Mouse (Mus musculus): ENCODE data around the gene Styk1. TPM values are rescaled to one million over a fixed set of nuclear protein-coding genes. Genes with fewer than 3 reads are reported as not detected.

The Styk1 gene
- polyA plus RNA-seq, 1 experiment from 2014 or later, result 0.51 TPM

GRCm38 (mm10) chr6:131276659-131277058 is 76.7 kb downstream of the Styk1 start:
- no peak for TF ChIP-seq CTCF (IDR thresholded peaks at IDR 0.05)
- no peak for TF ChIP-seq EP300 (IDR thresholded peaks at IDR 0.05)
- 77% methylated on average over 4 of the region's 4 CpGs for WGBS

GRCm38 (mm10) chr6:131272311-131272710 is 81.1 kb downstream of the Styk1 start:
- WGBS, result 88% methylated on average over 1 of the region's 1 CpGs
- no peaks in the 10 kb centered on the region for H3K4me1 ChIP-seq (ENCODE audit: insufficient read depth, low read depth, low read length)
- no peak overlapping the region for H3K9ac ChIP-seq (replicated peaks; ENCODE audit: low read depth)
- no peak overlapping the region for H3K4me3 ChIP-seq (ENCODE audit: low read depth, low read length)
- no peak overlapping the region for H3K27ac ChIP-seq (ENCODE audit: low read length)
- ATAC-seq (no peak), DNase-seq (ENCODE audit: low spot score) (peak; percentile 13)
- TF ChIP-seq EP300 (IDR thresholded peaks at IDR 0.05), result no peak
- TF ChIP-seq CTCF (IDR thresholded peaks at IDR 0.05), result no peak
- H3K27me3 ChIP-seq (replicated peaks; ENCODE audit: insufficient read depth, low read length), result no peaks in the 10 kb centered on the region
- no peaks in the 10 kb centered on the region for H3K36me3 ChIP-seq (ENCODE audit: insufficient read depth, low read length)
- H3K9me3 ChIP-seq (ENCODE audit: low read length), result no peaks in the 10 kb centered on the region
- H3K4me2 ChIP-seq (replicated peaks; ENCODE audit: low read depth, low read length), result no peak overlapping the region

More at GRCm38 (mm10) chr6:131276659-131277058, 76.7 kb downstream of the Styk1 start:
- DNase-seq (ENCODE audit: low spot score) (no peak), ATAC-seq (no peak)
- Histone ChIP-seq H3K4me3 (ENCODE audit: low read depth, low read length) (no peak overlapping the region), H3K9ac (replicated peaks; ENCODE audit: low read depth) (no peak overlapping the region), H3K36me3 (ENCODE audit: insufficient read depth, low read length) (no peaks in the 10 kb centered on the region), H3K4me1 (ENCODE audit: insufficient read depth, low read depth, low read length) (no peaks in the 10 kb centered on the region), H3K27me3 (replicated peaks; ENCODE audit: insufficient read depth, low read length) (no peaks in the 10 kb centered on the region), H3K27ac (ENCODE audit: low read length) (no peak overlapping the region), H3K4me2 (replicated peaks; ENCODE audit: low read depth, low read length) (no peak overlapping the region), H3K9me3 (ENCODE audit: low read length) (no peaks in the 10 kb centered on the region)

GRCm38 (mm10) chr6:131270312-131270711 is 83.1 kb downstream of the Styk1 start:
- Histone ChIP-seq H3K9ac (replicated peaks; ENCODE audit: low read depth) (no peak overlapping the region), H3K4me1 (ENCODE audit: insufficient read depth, low read depth, low read length) (no peaks in the 10 kb centered on the region), H3K36me3 (ENCODE audit: insufficient read depth, low read length) (no peaks in the 10 kb centered on the region), H3K4me3 (ENCODE audit: low read depth, low read length) (no peak overlapping the region), H3K4me2 (replicated peaks; ENCODE audit: low read depth, low read length) (no peak overlapping the region), H3K27ac (ENCODE audit: low read length) (no peak overlapping the region), H3K9me3 (ENCODE audit: low read length) (no peaks in the 10 kb centered on the region), H3K27me3 (replicated peaks; ENCODE audit: insufficient read depth, low read length) (no peaks in the 10 kb centered on the region)
- WGBS, result 34% methylated on average over 1 of the region's 1 CpGs
- TF ChIP-seq CTCF (IDR thresholded peaks at IDR 0.05) (no peak), EP300 (IDR thresholded peaks at IDR 0.05) (no peak)
- DNase-seq (ENCODE audit: low spot score) (no peak), ATAC-seq (no peak)

- Histone ChIP-seq H3K36me3 (ENCODE audit: insufficient read depth, low read length) (no peaks in the 10 kb centered on the region), H3K9me3 (ENCODE audit: low read length) (no peaks in the 10 kb centered on the region), H3K4me1 (ENCODE audit: insufficient read depth, low read depth, low read length) (no peaks in the 10 kb centered on the region), H3K27me3 (replicated peaks; ENCODE audit: insufficient read depth, low read length) (no peaks in the 10 kb centered on the region), H3K4me3 (ENCODE audit: low read depth, low read length) (no peak overlapping the region), H3K9ac (replicated peaks; ENCODE audit: low read depth) (no peak overlapping the region), H3K4me2 (replicated peaks; ENCODE audit: low read depth, low read length) (no peak overlapping the region), H3K27ac (ENCODE audit: low read length) (no peak overlapping the region)
- WGBS, result 89% methylated on average over 2 of the region's 2 CpGs
- TF ChIP-seq EP300 (IDR thresholded peaks at IDR 0.05), result no peak
- no peak for TF ChIP-seq CTCF (IDR thresholded peaks at IDR 0.05)
- no peak for ATAC-seq
- no peak for DNase-seq (ENCODE audit: low spot score)
These were observed 83.8 kb downstream of the Styk1 start for GRCm38 (mm10) chr6:131269599-131269998.

GRCm38 (mm10) chr6:131264175-131264574 is 89.2 kb downstream of the Styk1 start:
- Histone ChIP-seq H3K27me3 (replicated peaks; ENCODE audit: insufficient read depth, low read length) (no peaks in the 10 kb centered on the region), H3K36me3 (ENCODE audit: insufficient read depth, low read length) (no peaks in the 10 kb centered on the region), H3K9me3 (ENCODE audit: low read length) (no peaks in the 10 kb centered on the region), H3K4me2 (replicated peaks; ENCODE audit: low read depth, low read length) (no peak overlapping the region), H3K9ac (replicated peaks; ENCODE audit: low read depth) (no peak overlapping the region), H3K4me1 (ENCODE audit: insufficient read depth, low read depth, low read length) (no peaks in the 10 kb centered on the region), H3K4me3 (ENCODE audit: low read depth, low read length) (no peak overlapping the region), H3K27ac (ENCODE audit: low read length) (no peak overlapping the region)
- no peak for TF ChIP-seq EP300 (IDR thresholded peaks at IDR 0.05)
- no peak for TF ChIP-seq CTCF (IDR thresholded peaks at IDR 0.05)
- no peak for DNase-seq (ENCODE audit: low spot score)
- no peak for ATAC-seq
- 77% methylated on average over 5 of the region's 5 CpGs for WGBS

GRCm38 (mm10) chr6:131262778-131263177 is 90.6 kb downstream of the Styk1 start:
- 58% methylated on average over 3 of the region's 3 CpGs for WGBS
- H3K27me3 ChIP-seq (replicated peaks; ENCODE audit: insufficient read depth, low read length), result no peaks in the 10 kb centered on the region
- no peak for DNase-seq (ENCODE audit: low spot score)
- no peak for TF ChIP-seq CTCF (IDR thresholded peaks at IDR 0.05)
- TF ChIP-seq EP300 (IDR thresholded peaks at IDR 0.05), result no peak
- H3K27ac ChIP-seq (ENCODE audit: low read length), result no peak overlapping the region
- no peak overlapping the region for H3K9ac ChIP-seq (replicated peaks; ENCODE audit: low read depth)
- no peak overlapping the region for H3K4me3 ChIP-seq (ENCODE audit: low read depth, low read length)
- no peaks in the 10 kb centered on the region for H3K9me3 ChIP-seq (ENCODE audit: low read length)
- H3K36me3 ChIP-seq (ENCODE audit: insufficient read depth, low read length), result no peaks in the 10 kb centered on the region
- H3K4me2 ChIP-seq (replicated peaks; ENCODE audit: low read depth, low read length), result no peak overlapping the region
- no peak for ATAC-seq
- no peaks in the 10 kb centered on the region for H3K4me1 ChIP-seq (ENCODE audit: insufficient read depth, low read depth, low read length)

- H3K36me3 ChIP-seq (ENCODE audit: insufficient read depth, low read length), result no peaks in the 10 kb centered on the region
- no peak overlapping the region for H3K9ac ChIP-seq (replicated peaks; ENCODE audit: low read depth)
- H3K4me1 ChIP-seq (ENCODE audit: insufficient read depth, low read depth, low read length), result no peaks in the 10 kb centered on the region
- H3K4me3 ChIP-seq (ENCODE audit: low read depth, low read length), result no peak overlapping the region
- H3K27me3 ChIP-seq (replicated peaks; ENCODE audit: insufficient read depth, low read length), result no peaks in the 10 kb centered on the region
- WGBS, result 82% methylated on average over 3 of the region's 3 CpGs
- ATAC-seq, result no peak
- TF ChIP-seq EP300 (IDR thresholded peaks at IDR 0.05), result no peak
- no peak for TF ChIP-seq CTCF (IDR thresholded peaks at IDR 0.05)
- DNase-seq (ENCODE audit: low spot score), result no peak
- no peak overlapping the region for H3K4me2 ChIP-seq (replicated peaks; ENCODE audit: low read depth, low read length)
- no peak overlapping the region for H3K27ac ChIP-seq (ENCODE audit: low read length)
- no peaks in the 10 kb centered on the region for H3K9me3 ChIP-seq (ENCODE audit: low read length)
These were observed 91.4 kb downstream of the Styk1 start for GRCm38 (mm10) chr6:131262009-131262408.

Other genes starting within 250 kb of the Styk1 start
- 4.2 TPM in 2 replicates for gene Klra2, start 106.2 kb downstream of the Styk1 start, polyA plus RNA-seq (2015; fragmentation: Nextera tagmentation; extraction: Ambion mirVana)
- gene Magohb, start 60.4 kb downstream of the Styk1 start, polyA plus RNA-seq (2015; fragmentation: Nextera tagmentation; extraction: Ambion mirVana), result 36.8 and 37.3 TPM in 2 replicates
- 41.1 and 44.1 TPM in 2 replicates for gene Ybx3, start 34.9 kb upstream of the Styk1 start, polyA plus RNA-seq (2015; fragmentation: Nextera tagmentation; extraction: Ambion mirVana)
- not detected in 2 replicates for gene 5430401F13Rik, start 132.8 kb upstream of the Styk1 start, polyA plus RNA-seq (2015; fragmentation: Nextera tagmentation; extraction: Ambion mirVana)
- gene Gm6619, start 132.8 kb upstream of the Styk1 start, polyA plus RNA-seq (2015; fragmentation: Nextera tagmentation; extraction: Ambion mirVana), result not detected in 2 replicates

Data from lung, postnatal 0 days (tissue).